Mouse (Mus musculus): ENCODE results near the gene Btbd9.

Gene Btbd9

GRCm38 (mm10) chr17:30181554-30181953, 394.7 kb downstream of the Btbd9 start:
- TF ChIP-seq NANOG (IDR thresholded peaks at IDR 0.05; ENCODE audit: borderline replicate concordance, low read length) (no peak), CTCF (conservative IDR thresholded peaks at IDR 0.05; ENCODE audit: low read length) (no peak), POU5F1 (IDR thresholded peaks at IDR 0.05; ENCODE audit: borderline replicate concordance, low read length) (no peak)
- no peaks in the 10 kb centered on the region for H3K9me3 ChIP-seq (ENCODE audit: low read length)
- H3K36me3 ChIP-seq (ENCODE audit: insufficient read depth, low read length): peaks cover 12% of the 10 kb centered on the region
- H3K27me3 ChIP-seq (ENCODE audit: insufficient read depth, low read length): no peaks in the 10 kb centered on the region
- H3K4me1 ChIP-seq (replicated peaks; ENCODE audit: low read depth, low read length): no peaks in the 10 kb centered on the region
- H3K4me3 ChIP-seq (replicated peaks; ENCODE audit: low read length): no peak overlapping the region

DNA sequence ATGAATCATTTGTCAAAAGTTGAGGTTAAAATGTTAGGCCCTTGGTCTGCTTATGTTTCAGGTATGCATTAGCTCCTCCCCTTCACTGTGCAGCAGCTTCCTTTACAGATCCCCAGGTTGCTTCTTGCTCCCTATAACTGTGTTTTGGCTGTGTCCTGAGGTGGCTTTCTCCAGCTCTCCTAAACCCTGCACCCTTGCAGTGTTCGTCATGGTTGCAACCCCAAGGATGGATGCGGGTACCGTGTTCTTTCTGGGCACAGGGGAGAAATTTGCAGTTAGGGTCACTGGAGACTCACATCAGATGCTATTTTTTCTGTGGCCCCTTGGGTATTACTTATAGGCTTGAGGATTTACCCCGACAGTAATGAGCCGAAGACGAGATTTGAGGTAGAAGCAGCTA, 396.1 kb downstream of the Btbd9 start:
- H3K4me1 ChIP-seq (replicated peaks; ENCODE audit: low read depth, low read length): no peaks in the 10 kb centered on the region
- no peak for TF ChIP-seq NANOG (IDR thresholded peaks at IDR 0.05; ENCODE audit: borderline replicate concordance, low read length)
- TF ChIP-seq CTCF (conservative IDR thresholded peaks at IDR 0.05; ENCODE audit: low read length): no peak
- no peak for TF ChIP-seq POU5F1 (IDR thresholded peaks at IDR 0.05; ENCODE audit: borderline replicate concordance, low read length)
- H3K27me3 ChIP-seq (ENCODE audit: insufficient read depth, low read length): no peaks in the 10 kb centered on the region
- H3K9me3 ChIP-seq (ENCODE audit: low read length): no peaks in the 10 kb centered on the region
- no peak overlapping the region for H3K4me3 ChIP-seq (replicated peaks; ENCODE audit: low read length)
- peaks cover 12% of the 10 kb centered on the region for H3K36me3 ChIP-seq (ENCODE audit: insufficient read depth, low read length)

DNA sequence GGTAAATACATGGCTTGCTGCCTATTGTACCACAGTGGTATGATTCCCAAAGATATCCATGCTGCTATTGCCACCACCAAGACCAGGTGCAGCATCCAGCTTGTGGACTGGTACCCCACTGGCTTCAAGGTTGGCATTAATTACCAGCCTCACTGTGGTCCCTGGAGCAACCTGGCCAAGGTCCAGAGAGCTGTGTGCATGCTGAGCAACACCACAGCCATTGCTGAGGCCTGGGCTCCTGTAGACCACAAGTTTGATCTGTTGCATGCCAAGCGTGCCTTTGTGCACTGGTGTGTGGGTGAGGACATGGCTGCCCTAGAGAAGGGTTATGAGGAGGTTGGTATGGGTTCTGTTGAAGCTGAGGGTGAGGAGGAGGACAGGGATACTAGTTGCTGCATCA, 397.9 kb downstream of the Btbd9 start:
- Histone ChIP-seq H3K36me3 (ENCODE audit: insufficient read depth, low read length) (peaks cover 12% of the 10 kb centered on the region), H3K9me3 (ENCODE audit: low read length) (no peaks in the 10 kb centered on the region), H3K4me1 (replicated peaks; ENCODE audit: low read depth, low read length) (no peaks in the 10 kb centered on the region), H3K4me3 (replicated peaks; ENCODE audit: low read length) (no peak overlapping the region), H3K27me3 (ENCODE audit: insufficient read depth, low read length) (no peaks in the 10 kb centered on the region)
- TF ChIP-seq NANOG (IDR thresholded peaks at IDR 0.05; ENCODE audit: borderline replicate concordance, low read length) (no peak), POU5F1 (IDR thresholded peaks at IDR 0.05; ENCODE audit: borderline replicate concordance, low read length) (no peak), CTCF (conservative IDR thresholded peaks at IDR 0.05; ENCODE audit: low read length) (no peak)

DNA sequence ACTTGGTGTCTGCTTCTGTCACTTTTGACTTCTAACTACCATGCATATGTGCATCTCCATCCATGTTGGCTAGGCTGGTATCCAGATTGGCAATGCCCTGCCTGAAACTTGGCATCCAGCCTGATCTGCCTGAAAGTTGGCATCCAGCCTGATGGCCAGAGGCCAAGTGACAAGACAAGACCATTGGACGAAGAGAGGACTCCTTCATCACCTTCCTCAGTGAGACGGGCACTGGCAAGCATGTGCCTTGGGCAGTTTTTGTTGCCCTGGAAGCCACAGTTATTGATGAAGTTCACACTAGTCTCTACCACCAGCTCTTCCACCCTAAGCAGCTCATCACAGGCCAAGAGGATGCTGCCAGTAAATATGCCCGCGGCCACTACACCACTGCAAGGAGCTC, 398.9 kb downstream of the Btbd9 start:
- Histone ChIP-seq H3K27me3 (ENCODE audit: insufficient read depth, low read length) (no peaks in the 10 kb centered on the region), H3K4me3 (replicated peaks; ENCODE audit: low read length) (no peak overlapping the region), H3K9me3 (ENCODE audit: low read length) (no peaks in the 10 kb centered on the region), H3K4me1 (replicated peaks; ENCODE audit: low read depth, low read length) (no peaks in the 10 kb centered on the region), H3K36me3 (ENCODE audit: insufficient read depth, low read length) (peaks cover 12% of the 10 kb centered on the region)
- TF ChIP-seq POU5F1 (IDR thresholded peaks at IDR 0.05; ENCODE audit: borderline replicate concordance, low read length): no peak
- TF ChIP-seq NANOG (IDR thresholded peaks at IDR 0.05; ENCODE audit: borderline replicate concordance, low read length): no peak
- no peak for TF ChIP-seq CTCF (conservative IDR thresholded peaks at IDR 0.05; ENCODE audit: low read length)
